Mouse (Mus musculus) heart, postnatal 0 days (tissue): Measurements from ENCODE around the gene Stox2. TPM values are rescaled to one million over a fixed set of nuclear protein-coding genes. Genes with fewer than 3 reads are reported as not detected.
A peak's percentile ranks its signal among the peaks of the same experiment; 100 is the strongest.

Source experiments
- ATAC-seq: fragments of 200-750 bp; cut with Nextera tagmentation; 2 replicates; pipeline ENCODE4 v1.8.0; 2017; ENCODE audit warnings: low read depth, moderate number of reproducible peaks, moderate library complexity; ENCODE audit not compliant: insufficient read depth
- DNase-seq: peaks from one replicate; pipeline ENCODE4 v3.0.0-alpha.2; 2016; ENCODE audit warnings: low spot score
- H3K27ac ChIP-seq: fragments of 300-500 bp; sonication (generic); 2 replicates; pipeline ENCODE4 v1.5.1; 2014; ENCODE audit warnings: low read depth, mild to moderate bottlenecking
- H3K27me3 ChIP-seq: fragments of 300-500 bp; sonication (generic); 2 replicates; pipeline ENCODE4 v1.6.1; 2014; ENCODE audit warnings: low read length, mixed read lengths; ENCODE audit not compliant: control insufficient read depth, insufficient read depth
- H3K36me3 ChIP-seq: fragments of 300-500 bp; sonication (generic); replicated peaks from 2 replicates; pipeline ENCODE4 v1.6.1; 2014; ENCODE audit warnings: low read length, mixed read lengths; ENCODE audit not compliant: control insufficient read depth, insufficient read depth
- H3K4me1 ChIP-seq: fragments of 300-500 bp; sonication (generic); 2 replicates; pipeline ENCODE4 v1.6.1; 2014; ENCODE audit warnings: antibody characterized with exemption; ENCODE audit not compliant: control insufficient read depth, insufficient read depth
- H3K4me2 ChIP-seq: fragments of 300-500 bp; sonication (generic); 2 replicates; pipeline ENCODE4 v1.6.1; 2014; ENCODE audit warnings: low read depth, mild to moderate bottlenecking, low read length, moderate library complexity
- H3K4me3 ChIP-seq: fragments of 300-500 bp; sonication (generic); 2 replicates; pipeline ENCODE4 v1.5.1; 2014; ENCODE audit warnings: low read depth, low read length
- H3K9ac ChIP-seq: fragments of 300-500 bp; sonication (generic); replicated peaks from 2 replicates; pipeline ENCODE4 v1.6.1; 2014; ENCODE audit warnings: low read depth, low read length, mixed read lengths
- H3K9me3 ChIP-seq: fragments of 300-500 bp; sonication (generic); replicated peaks from 2 replicates; pipeline ENCODE4 v1.6.1; 2016; ENCODE audit warnings: low read length; ENCODE audit not compliant: control insufficient read depth
- CTCF ChIP-seq: IDR thresholded peaks from 2 replicates; pipeline ENCODE4 v1.5.1; 2016; ENCODE audit warnings: antibody characterized with exemption, control low read depth, low read depth
- EP300 ChIP-seq: IDR thresholded peaks from 2 replicates; pipeline ENCODE4 v1.6.1; 2016; ENCODE audit warnings: antibody characterized with exemption, low read depth
- WGBS: fragments of 180-500 bp; shearing (Covaris S2); extraction: QIAGEN DNeasy Blood & Tissue Kit; methylation state at CpG from one replicate; pipeline ENCODE4 v1.1.7; 2014; 5-methylcytosine and 5-hydroxymethylcytosine counted together
- polyA plus RNA-seq: library from polyadenylated mRNA; unstranded; fragments of >200 nt; fragmentation: Nextera tagmentation; extraction: Ambion mirVana; gene quantifications from 2 replicates; pipeline ENCODE4 v1.2.1, GENCODE M21; 2015
- total RNA-seq: library from RNA; depleted of rRNA; stranded (reverse); fragments of >200 nt; gene quantifications from 2 replicates; pipeline ENCODE4 v1.2.3, GENCODE M21; 2014; ENCODE audit warnings: low replicate concordance; rRNA removed

Stox2 gene
- total RNA-seq (12.7 and 18.2 TPM in 2 replicates), polyA plus RNA-seq (4.5 and 6.2 TPM in 2 replicates)

DNA sequence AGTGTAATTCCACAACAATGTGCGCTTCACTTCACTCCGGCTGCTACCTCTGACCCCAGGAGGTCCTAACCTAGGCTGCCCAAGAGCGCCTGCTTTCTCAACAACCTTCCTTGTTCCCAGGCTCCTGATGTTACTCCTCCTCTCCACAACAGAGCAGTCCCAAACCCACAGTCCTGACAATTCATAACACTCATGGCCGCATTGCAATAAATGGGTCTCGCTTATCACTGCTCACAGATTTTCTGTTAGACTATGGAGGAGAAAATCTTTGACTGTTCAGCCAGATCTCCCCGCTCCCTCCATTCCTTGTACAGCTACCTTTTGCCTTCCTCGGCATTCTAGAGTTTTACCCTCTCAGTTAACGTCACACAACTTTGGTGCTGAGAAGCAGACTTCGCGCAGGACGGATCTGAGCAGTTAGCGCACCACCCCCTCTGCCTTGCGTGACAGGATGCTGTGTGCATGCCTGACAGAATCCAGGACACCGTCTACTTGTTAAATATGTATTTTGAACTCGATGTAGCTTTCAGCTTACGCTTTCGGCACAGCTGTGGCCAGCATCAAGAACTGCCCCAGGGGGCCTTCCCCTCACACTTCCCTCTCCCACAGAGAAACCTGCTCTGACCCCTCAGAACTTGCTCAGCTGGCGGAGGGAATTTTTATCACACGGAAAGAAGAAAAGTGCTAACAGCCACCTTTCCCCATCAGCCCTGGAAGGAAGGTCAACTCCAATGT, at the start of gene Stox2:
TSS of gene Stox2 (minus strand) at position 51 of the 735 bp plus-strand sequence.
- no peak for DNase-seq
- 76% methylated on average over 19 of the region's 19 CpGs for WGBS
- ATAC-seq = no peak
- Histone ChIP-seq H3K27me3 (no peaks in the 10 kb centered on the region), H3K4me1 (no peaks in the 10 kb centered on the region), H3K4me2 (no peak within 1 kb of the TSS), H3K36me3 (no peaks in the 10 kb centered on the region), H3K9me3 (no peaks in the 10 kb centered on the region; the same call in 1 of the 2 replicates), H3K9ac (no peak within 1 kb of the TSS), H3K4me3 (no peak within 1 kb of the TSS), H3K27ac (no peak within 1 kb of the TSS)
- TF ChIP-seq CTCF (no peak), EP300 (no peak)

DNA sequence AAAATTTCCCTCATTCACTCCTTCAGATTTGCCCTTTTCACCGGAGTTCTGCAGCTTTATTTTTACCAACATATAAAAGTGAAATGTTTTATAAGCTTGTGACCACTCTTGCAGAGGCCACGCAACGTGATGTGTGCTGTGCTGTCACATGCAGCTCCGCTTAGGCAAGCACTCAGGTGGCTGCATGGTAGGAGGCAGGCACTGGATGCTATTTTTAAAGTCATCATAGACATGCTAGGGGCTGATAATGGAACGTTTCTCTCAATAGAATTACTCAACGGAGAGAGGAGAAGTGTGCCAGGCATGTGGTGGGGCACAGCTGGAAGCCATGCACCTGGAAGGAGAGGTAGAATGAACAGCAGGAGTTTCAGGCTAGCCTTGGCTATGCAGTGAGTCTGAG, 49.3 kb upstream of the Stox2 start:
- TF ChIP-seq EP300 (no peak), CTCF (no peak)
- peak; percentile 67 for ATAC-seq
- Histone ChIP-seq H3K4me3 (no peak overlapping the region), H3K4me1 (no peaks in the 10 kb centered on the region), H3K36me3 (peaks cover 83% of the 10 kb centered on the region), H3K4me2 (no peak overlapping the region), H3K9ac (no peak overlapping the region), H3K27ac (no peak overlapping the region), H3K9me3 (no peaks in the 10 kb centered on the region), H3K27me3 (no peaks in the 10 kb centered on the region)
- WGBS = 54% methylated on average over 6 of the region's 6 CpGs
- peak; percentile 52 for DNase-seq

DNA sequence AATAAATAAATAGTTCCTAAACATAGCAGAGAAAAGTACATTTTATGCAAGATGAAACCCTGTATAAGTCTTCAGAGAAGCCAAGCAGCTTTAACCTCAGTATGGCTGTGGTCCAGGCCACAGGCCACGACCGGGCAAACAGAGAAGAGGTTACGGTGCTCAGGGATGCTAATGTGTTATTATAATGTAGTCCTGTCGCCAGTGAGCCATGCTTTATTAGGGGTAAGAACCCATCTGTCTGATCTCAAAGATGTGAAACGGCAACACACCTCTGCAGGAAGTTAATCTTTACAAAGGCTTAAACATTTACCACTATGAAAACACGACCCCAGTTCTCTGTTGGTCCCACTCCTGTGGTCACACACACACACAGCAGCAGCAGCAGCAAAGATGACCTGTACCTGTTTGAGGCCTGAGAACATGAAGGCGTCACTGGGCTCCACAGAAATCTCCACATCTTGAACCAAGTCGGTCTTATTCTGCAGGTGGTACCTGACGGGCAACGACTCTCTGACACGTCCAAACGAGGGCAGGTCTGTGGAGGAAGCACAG, 48.5 kb upstream of the Stox2 start:
- WGBS = 84% methylated on average over 12 of the region's 12 CpGs
- no peak for TF ChIP-seq CTCF
- no peak overlapping the region for H3K9ac ChIP-seq
- no peak overlapping the region for H3K4me3 ChIP-seq
- H3K9me3 ChIP-seq = no peaks in the 10 kb centered on the region
- no peak overlapping the region for H3K27ac ChIP-seq
- H3K4me1 ChIP-seq = no peaks in the 10 kb centered on the region
- H3K4me2 ChIP-seq = no peak overlapping the region
- peaks cover 81% of the 10 kb centered on the region for H3K36me3 ChIP-seq
- DNase-seq (no peak), ATAC-seq (no peak)
- H3K27me3 ChIP-seq = no peaks in the 10 kb centered on the region

DNA sequence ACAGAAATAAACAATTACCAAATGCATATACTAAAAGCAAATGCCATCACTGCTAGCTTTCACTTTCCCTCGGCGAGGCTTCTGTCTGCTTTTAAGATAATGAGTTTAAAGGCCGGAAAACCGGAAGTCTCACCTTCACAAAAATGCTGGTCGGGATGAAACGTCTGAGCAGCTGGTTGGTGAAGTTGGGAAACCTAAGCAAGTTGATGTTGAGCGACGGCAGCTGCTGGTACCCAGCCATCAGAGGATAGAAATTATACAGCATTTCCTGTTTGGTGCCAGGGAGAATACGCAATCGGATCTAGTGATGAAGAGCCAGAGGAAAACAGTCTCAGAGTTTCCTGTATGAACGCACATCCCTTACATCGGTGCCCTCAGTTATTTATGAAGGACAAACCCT, 46.9 kb upstream of the Stox2 start:
- TF ChIP-seq EP300 = no peak
- TF ChIP-seq CTCF = no peak
- no peaks in the 10 kb centered on the region for H3K27me3 ChIP-seq
- WGBS = 91% methylated on average over 12 of the region's 12 CpGs
- no peak overlapping the region for H3K4me2 ChIP-seq
- ATAC-seq (no peak), DNase-seq (no peak)
- peaks cover 81% of the 10 kb centered on the region for H3K36me3 ChIP-seq
- H3K4me3 ChIP-seq = no peak overlapping the region
- H3K4me1 ChIP-seq = no peaks in the 10 kb centered on the region
- no peak overlapping the region for H3K9ac ChIP-seq
- H3K9me3 ChIP-seq = no peaks in the 10 kb centered on the region
- H3K27ac ChIP-seq = no peak overlapping the region

- 88% methylated on average over 3 of the region's 3 CpGs for WGBS
- H3K9me3 ChIP-seq = no peaks in the 10 kb centered on the region
- H3K9ac ChIP-seq = no peak overlapping the region
- no peak overlapping the region for H3K4me3 ChIP-seq
- TF ChIP-seq CTCF (no peak), EP300 (no peak)
- ATAC-seq (no peak), DNase-seq (no peak)
- no peak overlapping the region for H3K4me2 ChIP-seq
- H3K27me3 ChIP-seq = no peaks in the 10 kb centered on the region
- no peak overlapping the region for H3K27ac ChIP-seq
- peaks cover 36% of the 10 kb centered on the region for H3K36me3 ChIP-seq
- H3K4me1 ChIP-seq = no peaks in the 10 kb centered on the region
Measured at GRCm38 (mm10) chr8:47487231-47487630, 41.1 kb upstream of the Stox2 start.
